Mouse (Mus musculus) heart, postnatal 0 days (tissue): ENCODE results near the gene Ggt5.

ENCODE experiments used
- CTCF ChIP-seq: IDR thresholded peaks from 2 replicates; pipeline ENCODE4 v1.5.1; 2016; ENCODE audit warnings: antibody characterized with exemption, control low read depth, low read depth
- EP300 ChIP-seq: IDR thresholded peaks from 2 replicates; pipeline ENCODE4 v1.6.1; 2016; ENCODE audit warnings: antibody characterized with exemption, low read depth

GRCm38 (mm10) chr10:75548486-75548885 is 40.7 kb upstream of the Ggt5 start:
- TF ChIP-seq CTCF (no peak), EP300 (no peak)
